Mouse (Mus musculus) limb, embryonic 14.5 days (tissue): ENCODE data around the gene Evi2. TPM values are rescaled to one million over a fixed set of nuclear protein-coding genes. Genes with fewer than 3 reads are reported as not detected.

Experiments
- ATAC-seq: fragments of 200-750 bp; cut with Nextera tagmentation; 2 replicates; pipeline ENCODE4 v1.8.0; 2017; ENCODE audit warnings: low read depth, moderate number of reproducible peaks, moderate TSS enrichment; ENCODE audit not compliant: low FRiP score
- DNase-seq: peaks from one replicate; pipeline ENCODE4 v3.0.0-alpha.2; 2015; ENCODE audit warnings: low spot score
- H3K27ac ChIP-seq: fragments of 300-500 bp; sonication (generic); replicated peaks from 2 replicates; pipeline ENCODE4 v1.5.1; 2014; ENCODE audit warnings: low read depth, mild to moderate bottlenecking, low read length, moderate library complexity, mixed read lengths
- H3K27me3 ChIP-seq: fragments of 300-500 bp; sonication (generic); 2 replicates; pipeline ENCODE4 v1.6.1; 2014; ENCODE audit warnings: low read length, mixed read lengths; ENCODE audit not compliant: control insufficient read depth, insufficient read depth
- H3K36me3 ChIP-seq: fragments of 300-500 bp; sonication (generic); 2 replicates; pipeline ENCODE4 v1.6.1; 2014; ENCODE audit warnings: mild to moderate bottlenecking, low read length, moderate library complexity, mixed read lengths; ENCODE audit not compliant: control insufficient read depth, insufficient read depth
- H3K4me1 ChIP-seq: fragments of 300-500 bp; sonication (generic); 2 replicates; pipeline ENCODE4 v1.6.1; 2014; ENCODE audit warnings: antibody characterized with exemption, low read length, mixed read lengths; ENCODE audit not compliant: control insufficient read depth, insufficient read depth
- H3K4me2 ChIP-seq: fragments of 300-500 bp; sonication (generic); replicated peaks from 2 replicates; pipeline ENCODE4 v1.6.1; 2014; ENCODE audit warnings: low read depth, mild to moderate bottlenecking, low read length, moderate library complexity; ENCODE audit not compliant: severe bottlenecking
- H3K4me3 ChIP-seq: fragments of 300-500 bp; sonication (generic); replicated peaks from 2 replicates; pipeline ENCODE4 v1.5.1; 2014; ENCODE audit warnings: low read length
- H3K9ac ChIP-seq: fragments of 300-500 bp; sonication (generic); 2 replicates; pipeline ENCODE4 v1.6.1; 2014; ENCODE audit warnings: mild to moderate bottlenecking, low read depth, low read length, moderate library complexity; ENCODE audit not compliant: severe bottlenecking
- H3K9me3 ChIP-seq: fragments of 300-500 bp; sonication (generic); 2 replicates; pipeline ENCODE4 v1.6.1; 2016; ENCODE audit warnings: low read length; ENCODE audit not compliant: control insufficient read depth
- POLR2A ChIP-seq: fragments of 200-500 bp; IDR thresholded peaks from 2 replicates; pipeline ENCODE4 v1.8.0; 2012; ENCODE audit warnings: inconsistent platforms, mild to moderate bottlenecking, moderate library complexity, borderline replicate concordance; ENCODE audit not compliant: insufficient read depth, insufficient read length; ENCODE audit errors: extremely low read depth
- WGBS: fragments of 180-500 bp; shearing (Covaris S2); extraction: QIAGEN DNeasy Blood & Tissue Kit; methylation state at CpG from one replicate; pipeline ENCODE4 v1.1.7; 2014; 5-methylcytosine and 5-hydroxymethylcytosine counted together
- polyA plus RNA-seq, 2 experiments: library from polyadenylated mRNA; depleted of rRNA in 1 of 2; stranded (reverse) in 1 of 2; unstranded in 1 of 2; fragments of >200 nt; fragmentation: Nextera tagmentation in 1 of 2; extraction: Ambion mirVana in 1 of 2; gene quantifications; 2 replicates each; pipeline versions ENCODE4 v1.2.1 to v1.2.3; 2012 to 2014

Evi2 gene
- polyA plus RNA-seq, 2 experiments, result 0.16 to 0.84 TPM

- Histone ChIP-seq H3K9ac (no peak overlapping the region), H3K27me3 (no peaks in the 10 kb centered on the region), H3K4me2 (no peak overlapping the region), H3K9me3 (no peaks in the 10 kb centered on the region), H3K4me3 (no peak overlapping the region), H3K4me1 (no peaks in the 10 kb centered on the region), H3K27ac (no peak overlapping the region), H3K36me3 (peaks cover 6% of the 10 kb centered on the region; the same call in 1 of the 2 replicates)
- 74% methylated on average over 1 of the region's 1 CpGs for WGBS
- no peak for TF ChIP-seq POLR2A
- ATAC-seq (no peak), DNase-seq (peak; percentile 13)
These were observed 10.5 kb downstream of the Evi2 start for GRCm38 (mm10) chr11:79519878-79520291.

GRCm38 (mm10) chr11:79519299-79519698 is 11.1 kb downstream of the Evi2 start:
- Histone ChIP-seq H3K9ac (no peak overlapping the region), H3K9me3 (no peaks in the 10 kb centered on the region), H3K36me3 (0 out of 2 replicates have a peak, but pooled peaks cover 3% of the 10 kb centered on the region), H3K27ac (no peak overlapping the region), H3K27me3 (no peaks in the 10 kb centered on the region), H3K4me3 (no peak overlapping the region), H3K4me1 (no peaks in the 10 kb centered on the region), H3K4me2 (no peak overlapping the region)
- TF ChIP-seq POLR2A, result no peak
- 91% methylated on average over 6 of the region's 6 CpGs for WGBS
- no peak for DNase-seq
- no peak for ATAC-seq

DNA sequence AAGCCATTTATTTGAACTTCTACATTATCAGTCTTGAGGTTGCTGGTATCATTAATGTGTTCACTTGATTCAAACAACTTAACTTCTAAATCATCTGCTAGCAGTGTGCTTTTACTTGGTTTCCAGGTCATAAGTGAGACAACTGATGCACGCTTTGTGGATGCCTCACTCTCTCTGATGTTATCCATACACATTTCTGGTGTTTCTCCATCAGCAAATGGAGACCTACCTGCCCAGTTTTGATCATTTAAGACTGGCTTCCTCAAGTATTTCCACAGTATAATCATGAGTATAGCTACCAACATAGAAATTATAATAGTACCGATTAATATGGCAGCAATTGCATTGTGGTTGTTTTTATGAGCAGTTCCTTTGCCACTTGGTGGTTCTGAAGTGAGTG is 14.6 kb downstream of the Evi2 start:
- no peak for TF ChIP-seq POLR2A
- WGBS, result 95% methylated on average over 2 of the region's 2 CpGs

DNA sequence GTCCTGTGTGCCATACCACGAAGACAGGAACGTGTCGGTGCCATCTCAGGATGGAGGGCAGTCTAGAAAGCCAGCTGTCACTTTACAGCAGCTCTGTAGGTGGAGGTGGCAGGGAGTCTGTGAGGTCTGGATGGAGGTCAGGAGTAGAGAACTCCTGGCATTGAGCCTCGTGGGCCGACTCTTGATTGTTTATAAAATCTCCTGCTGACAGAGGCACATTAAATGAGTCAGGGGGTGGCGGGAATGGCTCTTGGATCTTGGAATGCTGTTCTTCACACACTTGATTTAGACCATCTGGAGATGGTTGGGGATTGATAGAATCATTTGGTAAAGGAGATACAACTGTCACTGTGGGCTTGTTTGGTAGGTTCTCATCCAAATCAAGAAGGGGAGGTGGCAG is 15.1 kb downstream of the Evi2 start:
- Histone ChIP-seq H3K9ac (no peak overlapping the region), H3K27me3 (no peaks in the 10 kb centered on the region), H3K4me1 (no peaks in the 10 kb centered on the region), H3K36me3 (no peaks in the 10 kb centered on the region), H3K9me3 (no peaks in the 10 kb centered on the region), H3K27ac (no peak overlapping the region), H3K4me2 (no peak overlapping the region), H3K4me3 (no peak overlapping the region)
- 63% methylated on average over 6 of the region's 6 CpGs for WGBS
- DNase-seq (no peak), ATAC-seq (no peak)
- no peak for TF ChIP-seq POLR2A

More for the DNA sequence above, 14.6 kb downstream of the Evi2 start:
- Histone ChIP-seq H3K4me1 (no peaks in the 10 kb centered on the region), H3K4me3 (no peak overlapping the region), H3K4me2 (no peak overlapping the region), H3K9ac (no peak overlapping the region), H3K27ac (no peak overlapping the region), H3K36me3 (no peaks in the 10 kb centered on the region), H3K9me3 (no peaks in the 10 kb centered on the region), H3K27me3 (no peaks in the 10 kb centered on the region)
- DNase-seq (no peak), ATAC-seq (no peak)

DNA sequence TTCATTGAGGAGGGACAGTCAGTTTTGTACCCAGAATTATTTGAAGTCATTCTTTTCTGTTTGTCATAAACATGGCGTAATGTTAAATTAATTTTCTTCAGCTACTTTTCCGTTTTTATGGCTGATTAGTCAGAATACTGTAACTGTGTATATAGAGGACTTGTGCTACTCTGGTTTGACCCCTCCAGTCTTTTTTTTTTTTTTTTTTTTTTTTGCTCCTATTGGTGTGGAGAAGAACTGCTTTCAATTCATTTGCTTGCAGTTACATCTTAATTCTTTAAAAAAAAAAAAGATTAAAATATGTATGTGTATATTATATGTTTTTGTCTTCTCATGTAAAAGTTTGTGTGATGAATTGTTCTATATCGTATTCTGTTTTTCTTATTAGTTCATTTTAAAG is 18.4 kb downstream of the Evi2 start:
- no peak for TF ChIP-seq POLR2A
- WGBS, result 87% methylated on average over 3 of the region's 3 CpGs
- H3K36me3 ChIP-seq, result no peaks in the 10 kb centered on the region

GRCm38 (mm10) chr11:79504506-79504905 is 25.9 kb downstream of the Evi2 start:
- H3K9me3 ChIP-seq, result no peaks in the 10 kb centered on the region
- DNase-seq (no peak), ATAC-seq (no peak)
- 81% methylated on average over 7 of the region's 7 CpGs for WGBS
- no peak for TF ChIP-seq POLR2A
- no peak overlapping the region for H3K4me3 ChIP-seq
- no peak overlapping the region for H3K9ac ChIP-seq
- H3K27me3 ChIP-seq, result no peaks in the 10 kb centered on the region
- H3K4me2 ChIP-seq, result no peak overlapping the region
- no peaks in the 10 kb centered on the region for H3K4me1 ChIP-seq
- no peak overlapping the region for H3K27ac ChIP-seq
- H3K36me3 ChIP-seq, result peaks cover 5% of the 10 kb centered on the region; the same call in 1 of the 2 replicates

More for the DNA sequence above, 18.4 kb downstream of the Evi2 start:
- Histone ChIP-seq H3K4me2 (no peak overlapping the region), H3K4me1 (no peaks in the 10 kb centered on the region), H3K27ac (no peak overlapping the region), H3K9me3 (no peaks in the 10 kb centered on the region), H3K4me3 (no peak overlapping the region), H3K27me3 (no peaks in the 10 kb centered on the region), H3K9ac (no peak overlapping the region)
- DNase-seq (no peak), ATAC-seq (no peak)
